Mouse (Mus musculus): ENCODE measurements at regions not wholly inside any gene's neighbourhood (a gene's known extent, or its start where the extent isn't known, plus 50 kb on each side); places are given as distances from the start of the nearest gene placed in this dataset.

- H3K4me1 ChIP-seq (ENCODE audit: control insufficient read depth, insufficient read depth, low read length) = peaks cover 2% of the 10 kb centered on the region; the same call in 1 of the 2 replicates
- TF ChIP-seq CTCF (IDR thresholded peaks at IDR 0.05; ENCODE audit: extremely low read depth, insufficient read depth, low read length) (no peak), POLR2A (IDR thresholded peaks at IDR 0.05; ENCODE audit: extremely low read depth, insufficient read depth, low read length) (no peak)
- no peak overlapping the region for H3K27ac ChIP-seq (ENCODE audit: insufficient read depth, low read length)
- H3K4me3 ChIP-seq (ENCODE audit: insufficient read depth, low read length) = no peak overlapping the region
Observed at GRCm38 (mm10) chr5:119388841-119389240, 281.6 kb upstream of the Tbx3 start.

- H3K4me3 ChIP-seq (ENCODE audit: insufficient read depth, low read length) = no peak overlapping the region
- TF ChIP-seq CTCF (IDR thresholded peaks at IDR 0.05; ENCODE audit: extremely low read depth, insufficient read depth, low read length) = no peak
- no peak for TF ChIP-seq POLR2A (IDR thresholded peaks at IDR 0.05; ENCODE audit: extremely low read depth, insufficient read depth, low read length)
- peaks cover 2% of the 10 kb centered on the region; the same call in 1 of the 2 replicates for H3K4me1 ChIP-seq (ENCODE audit: control insufficient read depth, insufficient read depth, low read length)
- no peak overlapping the region for H3K27ac ChIP-seq (ENCODE audit: insufficient read depth, low read length)
Observed at GRCm38 (mm10) chr5:119389384-119389783, 281.1 kb upstream of the Tbx3 start.

GRCm38 (mm10) chr5:119389857-119390256, 280.6 kb upstream of the Tbx3 start:
- Histone ChIP-seq H3K4me1 (ENCODE audit: control insufficient read depth, insufficient read depth, low read length) (peaks cover 2% of the 10 kb centered on the region; the same call in 1 of the 2 replicates), H3K4me3 (ENCODE audit: insufficient read depth, low read length) (no peak overlapping the region), H3K27ac (ENCODE audit: insufficient read depth, low read length) (no peak overlapping the region)
- TF ChIP-seq POLR2A (IDR thresholded peaks at IDR 0.05; ENCODE audit: extremely low read depth, insufficient read depth, low read length) (no peak), CTCF (IDR thresholded peaks at IDR 0.05; ENCODE audit: extremely low read depth, insufficient read depth, low read length) (no peak)

GRCm38 (mm10) chr5:119398475-119398874, 272.0 kb upstream of the Tbx3 start:
- Histone ChIP-seq H3K4me1 (ENCODE audit: control insufficient read depth, insufficient read depth, low read length) (no peaks in the 10 kb centered on the region), H3K4me3 (ENCODE audit: insufficient read depth, low read length) (no peak overlapping the region), H3K27ac (ENCODE audit: insufficient read depth, low read length) (no peak overlapping the region)
- TF ChIP-seq POLR2A (IDR thresholded peaks at IDR 0.05; ENCODE audit: extremely low read depth, insufficient read depth, low read length) (no peak), CTCF (IDR thresholded peaks at IDR 0.05; ENCODE audit: extremely low read depth, insufficient read depth, low read length) (no peak)

- H3K27ac ChIP-seq (ENCODE audit: insufficient read depth, low read length) = no peak overlapping the region
Observed at GRCm38 (mm10) chr5:119400223-119400935, 270.1 kb upstream of the Tbx3 start.

GRCm38 (mm10) chr5:119401915-119402314, 268.6 kb upstream of the Tbx3 start:
- no peak for TF ChIP-seq POLR2A (IDR thresholded peaks at IDR 0.05; ENCODE audit: extremely low read depth, insufficient read depth, low read length)
- no peak for TF ChIP-seq CTCF (IDR thresholded peaks at IDR 0.05; ENCODE audit: extremely low read depth, insufficient read depth, low read length)
- no peaks in the 10 kb centered on the region for H3K4me1 ChIP-seq (ENCODE audit: control insufficient read depth, insufficient read depth, low read length)
- no peak overlapping the region for H3K4me3 ChIP-seq (ENCODE audit: insufficient read depth, low read length)
- H3K27ac ChIP-seq (ENCODE audit: insufficient read depth, low read length) = no peak overlapping the region

More at GRCm38 (mm10) chr5:119400223-119400935, 270.1 kb upstream of the Tbx3 start:
- no peak overlapping the region for H3K4me3 ChIP-seq (ENCODE audit: insufficient read depth, low read length)
- no peaks in the 10 kb centered on the region for H3K4me1 ChIP-seq (ENCODE audit: control insufficient read depth, insufficient read depth, low read length)
- TF ChIP-seq CTCF (IDR thresholded peaks at IDR 0.05; ENCODE audit: extremely low read depth, insufficient read depth, low read length) (no peak), POLR2A (IDR thresholded peaks at IDR 0.05; ENCODE audit: extremely low read depth, insufficient read depth, low read length) (no peak)

GRCm38 (mm10) chr5:119402651-119403050, 267.8 kb upstream of the Tbx3 start:
- no peak overlapping the region for H3K4me3 ChIP-seq (ENCODE audit: insufficient read depth, low read length)
- H3K27ac ChIP-seq (ENCODE audit: insufficient read depth, low read length) = no peak overlapping the region
- H3K4me1 ChIP-seq (ENCODE audit: control insufficient read depth, insufficient read depth, low read length) = no peaks in the 10 kb centered on the region
- no peak for TF ChIP-seq CTCF (IDR thresholded peaks at IDR 0.05; ENCODE audit: extremely low read depth, insufficient read depth, low read length)
- no peak for TF ChIP-seq POLR2A (IDR thresholded peaks at IDR 0.05; ENCODE audit: extremely low read depth, insufficient read depth, low read length)

- H3K27ac ChIP-seq (ENCODE audit: insufficient read depth, low read length) = no peak overlapping the region
- no peak overlapping the region for H3K4me3 ChIP-seq (ENCODE audit: insufficient read depth, low read length)
- TF ChIP-seq POLR2A (IDR thresholded peaks at IDR 0.05; ENCODE audit: extremely low read depth, insufficient read depth, low read length) = no peak
- TF ChIP-seq CTCF (IDR thresholded peaks at IDR 0.05; ENCODE audit: extremely low read depth, insufficient read depth, low read length) = no peak
- no peaks in the 10 kb centered on the region for H3K4me1 ChIP-seq (ENCODE audit: control insufficient read depth, insufficient read depth, low read length)
Observed at GRCm38 (mm10) chr5:119410966-119411365, 259.5 kb upstream of the Tbx3 start.

- TF ChIP-seq POLR2A (IDR thresholded peaks at IDR 0.05; ENCODE audit: extremely low read depth, insufficient read depth, low read length) (no peak), CTCF (IDR thresholded peaks at IDR 0.05; ENCODE audit: extremely low read depth, insufficient read depth, low read length) (no peak)
- H3K4me1 ChIP-seq (ENCODE audit: control insufficient read depth, insufficient read depth, low read length) = no peaks in the 10 kb centered on the region
- H3K27ac ChIP-seq (ENCODE audit: insufficient read depth, low read length) = no peak overlapping the region
- H3K4me3 ChIP-seq (ENCODE audit: insufficient read depth, low read length) = no peak overlapping the region
Observed at GRCm38 (mm10) chr5:119415835-119416234, 254.6 kb upstream of the Tbx3 start.

GRCm38 (mm10) chr5:119418486-119418885, 252.0 kb upstream of the Tbx3 start:
- Histone ChIP-seq H3K4me1 (ENCODE audit: control insufficient read depth, insufficient read depth, low read length) (no peaks in the 10 kb centered on the region), H3K4me3 (ENCODE audit: insufficient read depth, low read length) (no peak overlapping the region), H3K27ac (ENCODE audit: insufficient read depth, low read length) (no peak overlapping the region)
- TF ChIP-seq CTCF (IDR thresholded peaks at IDR 0.05; ENCODE audit: extremely low read depth, insufficient read depth, low read length) = no peak
- TF ChIP-seq POLR2A (IDR thresholded peaks at IDR 0.05; ENCODE audit: extremely low read depth, insufficient read depth, low read length) = no peak
